Mouse (Mus musculus) cerebellum, adult 8-10 months (tissue): ENCODE data around the gene Tspan3.

Experiments used
- DNase-seq: peaks from one replicate; pipeline ENCODE4 v3.0.0; 2022

Gene Tspan3

DNA sequence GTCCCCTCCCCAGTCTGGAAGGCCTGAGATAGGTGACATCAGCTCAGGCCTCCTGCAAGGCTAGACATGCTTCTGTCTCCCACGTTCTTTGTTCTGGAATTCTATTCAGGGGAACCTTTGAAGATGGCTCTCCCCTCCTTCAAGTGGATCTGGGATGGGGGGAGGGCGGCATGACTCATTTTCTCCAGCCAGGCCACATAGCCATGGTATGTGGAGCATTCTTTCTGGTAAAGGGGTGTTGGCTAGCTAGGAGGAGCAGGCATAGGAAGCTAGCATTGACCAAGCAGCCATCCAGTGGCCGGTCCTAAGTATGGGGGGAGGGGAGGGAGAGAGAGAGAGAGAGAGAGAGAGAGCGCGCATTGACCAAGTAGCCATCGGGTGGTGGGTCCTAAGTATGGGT is 57.8 kb downstream of the Tspan3 start:
- no peak for DNase-seq

DNA sequence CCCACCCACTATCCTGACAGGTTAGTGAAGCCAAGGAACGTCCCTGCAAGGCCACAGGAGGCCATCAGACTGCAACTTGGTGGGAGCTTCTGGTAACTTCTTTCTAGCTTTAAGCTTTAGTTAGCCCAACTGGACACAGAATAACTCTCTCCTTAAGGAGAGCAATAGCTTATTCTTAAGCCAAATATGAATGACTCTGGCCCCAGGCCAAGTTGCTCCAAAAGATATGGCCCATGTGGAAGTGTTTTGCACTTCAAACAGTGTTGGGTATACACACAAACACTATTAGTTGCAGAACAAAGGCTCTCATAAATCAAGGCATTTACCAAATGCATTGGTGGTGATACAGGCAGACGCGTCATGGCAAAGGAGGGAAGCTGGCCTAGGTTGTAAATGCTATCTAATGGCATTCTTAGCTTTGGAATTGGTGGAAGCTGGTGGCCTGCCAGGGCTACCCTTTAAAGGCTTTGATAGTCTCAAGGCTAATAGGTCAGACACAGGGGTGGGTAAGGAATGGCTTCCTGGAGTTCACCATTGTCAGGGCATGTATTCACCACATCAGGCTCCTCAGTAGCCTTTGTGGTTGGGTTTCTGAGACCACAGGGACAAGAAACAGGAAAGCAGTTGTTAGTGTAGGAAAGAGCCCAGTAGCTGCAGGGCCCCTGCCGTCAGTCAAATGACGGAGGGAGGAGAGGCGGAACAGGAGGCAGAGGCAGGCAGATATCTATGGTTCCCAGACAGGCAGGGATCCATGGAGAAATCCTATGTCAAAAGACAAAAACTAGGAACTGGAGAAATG is 58.8 kb downstream of the Tspan3 start:
- DNase-seq, result no peak

DNA sequence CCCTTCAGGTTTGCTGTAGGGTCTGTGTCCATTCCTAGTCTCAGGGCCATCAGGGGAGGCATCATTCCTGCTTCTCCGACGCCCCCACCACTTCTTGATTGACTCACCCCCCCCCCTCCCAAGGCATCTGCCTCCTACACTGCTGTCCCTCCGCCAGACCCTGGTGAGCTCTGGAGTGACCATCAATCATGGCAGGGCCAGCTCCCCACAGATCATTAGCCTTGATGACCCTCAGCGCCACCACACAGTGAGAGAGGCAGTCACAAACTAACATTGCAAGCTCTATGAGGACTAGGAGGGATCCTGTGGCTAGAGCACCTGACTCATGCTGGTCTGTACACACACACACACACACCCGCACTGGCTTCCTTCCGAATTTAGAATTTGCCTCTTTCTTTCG is 60.4 kb downstream of the Tspan3 start:
- DNase-seq, result no peak

DNA sequence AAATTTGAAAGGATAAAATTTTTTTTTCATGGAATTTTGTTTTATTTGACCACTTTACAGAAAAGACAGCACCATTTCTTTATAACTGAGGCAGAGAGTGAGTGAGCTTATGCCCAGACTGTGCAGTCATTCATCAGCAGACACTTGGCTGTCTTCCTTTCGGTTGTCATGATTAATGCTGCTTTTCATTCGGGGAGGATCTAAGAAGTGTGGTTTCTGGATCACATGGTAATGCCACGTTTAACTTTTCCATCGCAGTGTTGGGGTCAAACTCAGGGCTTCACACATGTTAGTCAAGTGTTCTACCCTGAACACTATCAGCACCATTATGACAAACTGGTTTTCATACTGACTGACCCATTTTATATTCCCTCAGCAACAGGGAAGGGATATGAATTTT is 64.3 kb downstream of the Tspan3 start:
- DNase-seq, result no peak

DNA sequence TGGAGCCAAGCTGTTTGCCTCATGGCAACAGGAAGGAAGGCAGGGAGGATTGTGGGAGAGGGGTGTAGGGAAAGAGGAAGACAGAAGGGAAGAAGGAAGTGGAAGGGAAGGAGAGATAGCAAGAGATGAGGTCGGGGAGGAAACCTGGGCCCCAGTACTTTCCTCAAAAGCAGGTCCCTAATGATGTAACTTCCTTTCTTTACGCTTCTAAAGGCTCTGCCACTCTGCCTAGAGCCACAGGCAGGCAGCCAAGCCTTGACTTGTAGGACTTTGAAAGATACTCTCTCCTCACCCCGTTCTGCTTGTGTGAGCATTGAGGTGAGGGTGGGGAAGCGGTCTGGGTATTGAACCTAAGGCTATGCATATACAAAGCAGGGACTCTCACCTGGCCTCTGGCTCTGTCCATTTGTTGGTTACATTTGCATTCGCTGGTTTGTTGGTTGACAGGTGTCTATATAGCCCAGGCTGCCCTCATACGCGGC is 65.2 kb downstream of the Tspan3 start:
- DNase-seq, result no peak

DNA sequence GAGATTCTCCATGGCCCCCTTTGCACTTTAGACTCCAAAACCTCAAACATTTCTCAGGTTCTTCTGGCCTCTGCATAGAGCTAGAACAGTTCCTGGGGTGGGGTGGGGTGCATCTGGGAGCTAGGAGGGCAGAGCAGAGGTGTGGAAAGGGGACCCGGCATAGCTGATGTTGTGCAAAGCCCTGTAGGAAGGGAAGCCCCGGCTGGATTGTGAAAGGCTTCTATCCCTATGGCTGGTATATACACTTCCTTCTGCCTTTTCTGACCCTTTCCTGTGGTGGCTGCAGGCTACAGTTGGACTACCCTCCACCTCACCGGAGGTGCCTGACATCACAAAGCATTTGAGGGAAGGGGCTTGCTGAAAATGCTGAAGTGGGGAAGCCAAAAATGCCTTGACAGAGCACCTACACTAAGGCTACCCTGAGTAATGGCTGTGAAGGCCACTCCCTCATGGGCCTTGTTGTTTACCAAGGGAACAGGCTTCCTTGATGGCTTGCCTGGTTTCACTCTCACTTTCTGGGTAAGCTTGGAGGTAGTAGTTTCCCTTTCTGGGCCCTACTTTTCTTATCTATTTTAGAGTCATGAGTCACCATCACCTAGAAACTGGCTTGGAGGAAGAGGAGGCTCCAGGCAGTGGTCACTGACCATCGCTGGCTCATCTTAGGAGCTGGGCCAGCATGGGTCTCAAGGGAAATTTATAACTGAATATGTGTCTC is 67.5 kb downstream of the Tspan3 start:
- DNase-seq, result no peak

DNA sequence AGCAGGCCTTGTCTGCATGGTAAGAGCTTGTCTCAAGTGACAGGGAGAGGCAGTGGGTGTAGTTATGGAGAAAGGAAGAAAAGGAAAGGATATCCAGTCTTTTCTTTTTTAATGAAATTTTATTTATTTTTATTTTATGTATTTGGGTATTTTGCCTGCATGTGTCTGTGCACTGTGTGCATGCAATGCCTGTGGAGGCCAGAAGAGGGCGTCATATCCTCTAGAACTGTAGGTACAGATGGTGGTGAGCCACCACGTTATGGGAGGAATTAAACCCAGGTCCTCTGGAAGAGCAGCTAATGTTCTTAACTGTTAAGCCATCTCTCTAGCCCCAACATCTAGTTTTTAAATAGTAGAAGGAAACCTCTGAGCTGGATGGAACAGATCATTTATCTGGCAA is 73.2 kb downstream of the Tspan3 start:
- no peak for DNase-seq

DNA sequence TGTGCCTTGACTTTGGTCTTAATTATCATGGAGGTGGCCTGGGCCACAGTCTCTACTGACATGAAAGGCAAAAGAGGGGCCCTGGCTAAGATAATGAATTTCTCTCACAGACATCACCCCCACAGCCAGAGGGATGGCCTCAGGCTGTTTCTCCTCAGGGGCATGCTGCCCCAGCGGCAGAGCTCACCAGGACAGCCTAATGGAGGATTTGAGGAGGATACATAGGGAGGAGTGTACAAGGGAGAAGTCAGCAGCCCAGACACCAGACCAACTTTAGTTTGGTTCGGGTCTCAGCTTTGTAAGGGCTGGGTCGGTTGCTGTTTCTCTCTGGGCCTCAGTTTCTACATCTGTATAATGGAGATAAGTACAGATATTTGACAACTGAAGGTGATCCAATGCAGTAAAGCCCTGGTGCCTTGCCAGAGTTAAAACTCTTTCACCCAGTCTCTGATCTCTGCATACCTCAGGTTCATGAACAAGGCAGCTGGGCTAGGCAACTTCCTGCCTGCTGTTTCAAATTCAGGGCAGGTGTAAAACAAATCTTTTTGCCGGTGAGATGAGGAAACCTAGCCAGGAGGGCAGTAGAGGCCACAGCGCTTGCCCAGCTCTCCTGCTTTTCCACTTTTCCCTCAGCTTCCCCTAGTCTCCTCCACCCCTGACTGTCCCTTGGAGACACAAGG is 74.6 kb downstream of the Tspan3 start:
- DNase-seq, result no peak

DNA sequence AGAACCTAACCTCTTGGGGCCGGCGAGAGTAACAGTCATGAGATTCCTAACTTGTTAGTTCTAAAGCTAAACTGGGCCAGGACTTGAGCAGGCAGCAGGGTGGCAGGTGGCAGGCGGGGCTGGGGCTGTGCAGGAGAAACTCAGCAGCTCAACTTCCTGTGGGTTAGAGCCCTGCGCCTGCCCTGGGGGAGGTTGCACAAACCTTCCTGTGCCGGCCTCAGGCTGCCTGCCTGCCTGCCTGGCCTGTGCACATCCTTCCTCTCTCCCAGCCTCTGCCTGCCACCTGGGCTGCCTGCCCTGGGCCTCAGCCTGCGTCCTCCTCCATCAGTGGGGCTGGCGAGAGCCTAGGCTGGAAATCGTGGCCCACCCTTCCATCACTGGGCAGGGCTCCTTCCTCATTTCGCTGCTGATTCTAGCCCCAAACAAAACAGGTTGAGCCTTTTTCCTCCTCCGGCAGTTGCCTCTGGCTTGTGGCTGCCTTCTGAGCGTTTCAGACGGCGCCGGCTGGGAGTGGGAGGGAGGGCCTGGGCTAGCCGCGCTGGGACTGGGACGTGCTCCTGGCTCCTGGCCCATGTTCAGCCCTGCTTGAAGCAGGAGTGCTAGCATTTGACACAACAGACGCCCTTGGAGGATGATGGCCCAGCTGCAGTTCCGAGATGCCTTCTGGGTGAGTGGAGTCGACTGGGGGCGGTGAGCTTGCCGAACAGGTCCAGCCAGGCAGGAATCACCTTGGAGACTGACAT is 75.3 kb downstream of the Tspan3 start, which contains the start of gene Pstpip1:
Gene Pstpip1 (plus strand): TSS at position 185 of the 743 bp plus-strand sequence.
- DNase-seq, result peak; percentile 28

DNA sequence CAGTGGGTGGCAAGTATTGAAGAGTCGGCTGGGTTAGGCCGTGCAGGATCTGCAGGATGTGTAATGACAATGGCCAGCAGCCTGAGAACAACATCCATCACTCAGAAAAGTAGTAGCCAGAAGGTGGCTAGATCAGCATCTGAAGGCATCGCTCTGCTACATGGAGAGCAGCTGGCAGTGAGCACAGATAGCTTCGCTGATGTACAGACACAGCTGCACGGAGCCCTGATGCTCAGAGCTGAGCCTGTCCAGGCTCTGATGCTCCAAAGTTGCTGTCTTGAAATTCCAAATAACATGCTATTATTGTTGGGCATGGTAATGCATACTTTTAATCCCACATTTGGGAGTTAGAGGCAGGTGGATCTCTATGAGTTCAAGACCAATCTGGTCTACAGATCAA is 78.8 kb downstream of the Tspan3 start:
- no peak for DNase-seq
